Mouse (Mus musculus) heart, embryonic 13.5 days (tissue): Measurements from ENCODE around the gene Fam198b. TPM values are rescaled to one million over a fixed set of nuclear protein-coding genes. Genes with fewer than 3 reads are reported as not detected.
A peak's percentile ranks its signal among the peaks of the same experiment; 100 is the strongest.

Experiments used
- ATAC-seq: fragments of 200-750 bp; cut with Nextera tagmentation; 2 replicates; pipeline ENCODE4 v1.8.0; 2017; ENCODE audit warnings: moderate TSS enrichment; ENCODE audit not compliant: insufficient number of reproducible peaks, low FRiP score, low TSS enrichment; ENCODE audit errors: extremely low read depth
- H3K27ac ChIP-seq: fragments of 300-500 bp; sonication (generic); replicated peaks from 2 replicates; pipeline ENCODE4 v1.5.1; 2015; ENCODE audit warnings: moderate library complexity, mild to moderate bottlenecking, inconsistent platforms
- H3K27me3 ChIP-seq: fragments of 300-500 bp; sonication (generic); replicated peaks from 2 replicates; pipeline ENCODE4 v1.6.1; 2015; ENCODE audit warnings: mild to moderate bottlenecking, inconsistent platforms
- H3K36me3 ChIP-seq: fragments of 300-500 bp; sonication (generic); 2 replicates; pipeline ENCODE4 v1.6.1; 2015; ENCODE audit warnings: mild to moderate bottlenecking, inconsistent platforms
- H3K4me1 ChIP-seq: fragments of 300-500 bp; sonication (generic); 2 replicates; pipeline ENCODE4 v1.6.1; 2015; ENCODE audit warnings: inconsistent platforms
- H3K4me2 ChIP-seq: fragments of 300-500 bp; sonication (generic); 2 replicates; pipeline ENCODE4 v1.6.1; 2015; ENCODE audit warnings: inconsistent platforms, mild to moderate bottlenecking, moderate library complexity
- H3K4me3 ChIP-seq: fragments of 300-500 bp; sonication (generic); 2 replicates; pipeline ENCODE4 v1.5.1; 2015; ENCODE audit warnings: moderate library complexity, mild to moderate bottlenecking, inconsistent platforms
- H3K9ac ChIP-seq: fragments of 300-500 bp; sonication (generic); 2 replicates; pipeline ENCODE4 v1.6.1; 2015; ENCODE audit warnings: inconsistent platforms, mild to moderate bottlenecking, moderate library complexity
- H3K9me3 ChIP-seq: fragments of 300-500 bp; sonication (generic); 2 replicates; pipeline ENCODE4 v1.6.1; 2016; ENCODE audit warnings: inconsistent platforms
- WGBS: fragments of 180-500 bp; shearing (Covaris S2); methylation state at CpG from one replicate; pipeline ENCODE4 v1.1.7; 2015; ENCODE audit warnings: mixed read lengths; 5-methylcytosine and 5-hydroxymethylcytosine counted together
- polyA plus RNA-seq: library from polyadenylated mRNA; unstranded; fragments of >200 nt; fragmentation: Nextera tagmentation; extraction: Ambion mirVana; gene quantifications from 2 replicates; pipeline ENCODE4 v1.2.1, GENCODE M21; 2015

Fam198b gene
- polyA plus RNA-seq, 1 experiment from 2014 or later: 43.8 TPM

GRCm38 (mm10) chr3:79989911-79990310 is 105.6 kb downstream of the Fam198b start:
- H3K4me3 ChIP-seq: no peak overlapping the region
- H3K4me1 ChIP-seq: peaks cover 65% of the 10 kb centered on the region
- ATAC-seq: no peak
- H3K36me3 ChIP-seq: no peaks in the 10 kb centered on the region
- H3K27ac ChIP-seq: peak overlapping the region; percentile 96
- no peaks in the 10 kb centered on the region for H3K27me3 ChIP-seq
- H3K9ac ChIP-seq: peak overlapping the region; percentile 56
- H3K4me2 ChIP-seq: peak overlapping the region; percentile 20; the same call in 1 of the 2 replicates
- no peaks in the 10 kb centered on the region for H3K9me3 ChIP-seq
- WGBS: 19% methylated on average over 2 of the region's 2 CpGs

DNA sequence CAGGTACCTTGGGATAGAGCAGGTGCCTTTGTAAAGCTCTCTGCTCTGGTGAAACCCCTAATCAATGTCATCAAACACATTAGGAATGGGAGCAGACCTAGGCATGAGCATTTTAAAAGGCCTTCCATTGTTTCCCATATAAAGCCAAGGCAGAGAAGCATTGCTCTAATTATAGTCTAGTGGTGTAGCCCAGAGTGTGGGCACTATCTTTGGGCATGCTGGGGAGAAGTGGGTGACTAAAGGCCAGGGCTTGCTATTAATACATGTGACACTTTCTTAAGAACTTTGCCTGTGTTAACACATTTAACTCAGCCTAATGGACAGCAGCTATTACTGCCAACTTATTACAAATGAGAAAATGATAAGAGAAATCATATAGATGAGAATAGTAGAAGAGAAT is 106.1 kb downstream of the Fam198b start:
- no peak overlapping the region for H3K4me2 ChIP-seq
- H3K36me3 ChIP-seq: no peaks in the 10 kb centered on the region
- peak overlapping the region; percentile 96 for H3K27ac ChIP-seq
- no peaks in the 10 kb centered on the region for H3K9me3 ChIP-seq
- no peak overlapping the region for H3K4me3 ChIP-seq
- H3K9ac ChIP-seq: peak overlapping the region; percentile 56; the same call in 1 of the 2 replicates
- peaks cover 69% of the 10 kb centered on the region for H3K4me1 ChIP-seq
- no peaks in the 10 kb centered on the region for H3K27me3 ChIP-seq
- peak; percentile 72 for ATAC-seq

DNA sequence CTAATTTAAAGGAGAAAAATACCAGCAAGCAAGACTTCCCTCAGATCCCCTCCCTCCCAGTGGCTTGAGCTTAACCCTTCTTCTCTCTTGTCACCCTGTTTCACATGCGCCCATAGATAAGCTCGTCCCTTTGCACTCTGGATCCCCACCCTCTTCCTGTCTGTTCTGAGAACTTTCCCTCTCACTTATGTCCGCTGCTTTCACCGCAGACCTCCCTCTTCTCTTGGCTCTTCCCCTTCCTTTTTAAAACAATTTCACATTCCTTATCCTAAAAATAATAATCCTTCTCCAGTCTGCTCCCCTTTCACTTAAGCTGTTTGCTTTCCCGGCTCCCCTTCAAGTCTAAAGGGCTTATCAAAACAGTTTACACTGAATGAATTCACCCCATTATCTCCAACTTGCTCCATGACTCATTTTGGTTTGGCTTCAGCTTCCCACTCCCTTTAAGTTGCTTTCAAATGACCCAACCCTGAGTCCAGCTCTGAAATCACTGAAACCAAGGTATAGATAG is 109.8 kb downstream of the Fam198b start:
- ATAC-seq: peak; percentile 57
- 9% methylated on average over 5 of the region's 5 CpGs for WGBS
- no peaks in the 10 kb centered on the region for H3K27me3 ChIP-seq
- no peaks in the 10 kb centered on the region for H3K9me3 ChIP-seq
- H3K27ac ChIP-seq: peak overlapping the region; percentile 88
- no peak overlapping the region for H3K9ac ChIP-seq
- no peaks in the 10 kb centered on the region for H3K36me3 ChIP-seq
- peaks cover 66% of the 10 kb centered on the region for H3K4me1 ChIP-seq
- peak overlapping the region; percentile 39 for H3K4me2 ChIP-seq
- no peak overlapping the region for H3K4me3 ChIP-seq

- Histone ChIP-seq H3K4me3 (no peak overlapping the region), H3K4me2 (no peak overlapping the region), H3K27ac (peak overlapping the region; percentile 88), H3K9me3 (no peaks in the 10 kb centered on the region), H3K4me1 (peaks cover 53% of the 10 kb centered on the region), H3K36me3 (no peaks in the 10 kb centered on the region), H3K27me3 (no peaks in the 10 kb centered on the region), H3K9ac (no peak overlapping the region)
- peak; percentile 87 for ATAC-seq
- WGBS: 53% methylated on average over 6 of the region's 6 CpGs
Measured at GRCm38 (mm10) chr3:79995726-79996125, 111.4 kb downstream of the Fam198b start.

Other genes starting within 250 kb of the Fam198b start
- 6.4 and 6.6 TPM in 2 replicates for gene Rxfp1, start 146.7 kb upstream of the Fam198b start, polyA plus RNA-seq
- 9.3 and 12.1 TPM in 2 replicates for gene Tmem144, start 31.8 kb upstream of the Fam198b start, polyA plus RNA-seq